Mouse (Mus musculus) cerebellum, postnatal 4 days (tissue): ENCODE results near the gene Pagr1a.

Experiments used
- DNase-seq, 2 experiments: peaks; one replicate each; pipeline ENCODE4 v3.0.0; 2022; ENCODE audit warnings: low spot score in 2 of 2, mixed read lengths in 1 of 2

Pagr1a gene

DNA sequence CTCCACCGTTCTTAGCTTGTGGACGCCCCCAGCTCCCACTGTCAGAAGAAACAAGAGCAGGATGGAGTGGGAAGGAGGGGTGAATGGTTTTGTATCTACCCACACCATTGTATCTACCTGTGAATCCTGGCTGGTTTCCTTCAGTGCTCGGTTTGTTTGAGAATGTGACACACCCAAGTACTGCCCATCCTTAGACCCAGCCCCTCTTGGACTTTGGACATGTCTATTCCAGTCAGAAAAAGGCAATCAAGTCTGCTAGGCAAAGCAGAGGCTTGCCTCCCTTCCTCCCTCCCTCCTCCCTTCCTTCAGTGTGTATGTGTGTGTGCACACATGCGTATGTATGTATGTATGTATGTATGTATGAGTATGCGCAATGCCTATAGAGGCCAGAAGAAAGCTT is 13.5 kb downstream of the Pagr1a start:
- DNase-seq = no peak

- no peak for DNase-seq
Observed at GRCm38 (mm10) chr7:126999568-126999967, 17.6 kb downstream of the Pagr1a start.

DNA sequence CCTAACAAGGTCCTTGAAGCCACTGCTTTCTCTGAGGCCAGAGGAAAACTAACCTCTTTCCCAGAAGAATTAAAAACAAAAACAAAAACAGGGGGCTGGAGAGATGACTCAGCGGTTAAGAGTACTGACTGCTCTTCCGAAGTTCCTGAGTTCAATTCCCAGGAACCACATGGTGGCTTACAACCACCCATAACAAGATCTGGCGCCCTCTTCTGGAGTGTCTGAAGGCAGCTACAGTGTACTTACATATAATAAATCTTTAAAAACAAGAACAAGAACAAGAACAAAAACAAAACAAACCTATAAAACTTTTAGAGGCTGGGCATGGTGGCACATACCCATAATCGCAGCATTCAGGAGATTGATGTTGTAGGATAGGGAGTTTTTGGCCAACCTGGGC is 20.7 kb downstream of the Pagr1a start:
- DNase-seq = no peak

DNA sequence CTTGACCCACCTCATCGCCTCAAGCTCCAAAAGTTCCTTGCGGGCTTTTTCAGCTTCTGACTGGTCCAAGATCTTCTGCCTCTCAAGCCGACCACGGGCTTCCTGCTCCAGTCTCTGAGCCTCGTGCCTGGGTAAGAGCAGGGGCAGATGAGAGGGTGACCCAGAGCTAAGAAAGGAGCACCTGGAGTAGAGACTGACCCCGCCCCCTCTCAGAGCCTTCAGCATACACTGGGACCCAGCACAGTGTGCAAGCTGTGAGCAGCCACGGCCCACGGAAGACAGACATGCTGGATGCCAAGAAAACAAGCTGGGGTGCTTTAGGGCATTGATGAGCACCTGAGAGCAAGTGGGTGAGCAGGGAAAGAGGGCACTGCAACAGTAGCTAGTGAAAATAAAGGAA is 28.3 kb downstream of the Pagr1a start:
- no peak for DNase-seq

- peak in 1 of 2 experiments; percentile 27 for DNase-seq
Observed at GRCm38 (mm10) chr7:126986319-126986718, 30.8 kb downstream of the Pagr1a start.

GRCm38 (mm10) chr7:126984667-126985444 is 32.3 kb downstream of the Pagr1a start:
- no peak for DNase-seq

GRCm38 (mm10) chr7:126983113-126983512 is 34.0 kb downstream of the Pagr1a start:
- no peak for DNase-seq

DNA sequence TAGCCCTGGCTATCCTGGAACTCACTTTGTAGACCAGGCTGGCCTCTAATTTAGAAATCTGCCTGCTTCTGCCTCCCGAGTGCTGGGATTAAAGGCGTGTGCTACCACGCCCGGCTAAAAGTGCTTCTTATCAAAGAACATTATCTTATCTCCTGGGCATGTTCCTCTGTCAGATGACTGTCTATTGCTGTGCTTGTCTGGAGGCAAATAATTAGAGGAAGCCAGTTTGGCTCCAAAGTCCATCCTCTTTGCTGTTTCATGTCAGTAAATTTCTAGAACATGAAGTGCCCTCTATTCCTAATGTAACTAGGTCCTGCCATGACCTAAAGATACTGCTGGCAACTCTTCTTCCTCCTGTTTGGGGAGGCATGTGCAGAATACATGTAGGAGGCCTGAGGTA is 35.1 kb downstream of the Pagr1a start:
- no peak for DNase-seq

DNA sequence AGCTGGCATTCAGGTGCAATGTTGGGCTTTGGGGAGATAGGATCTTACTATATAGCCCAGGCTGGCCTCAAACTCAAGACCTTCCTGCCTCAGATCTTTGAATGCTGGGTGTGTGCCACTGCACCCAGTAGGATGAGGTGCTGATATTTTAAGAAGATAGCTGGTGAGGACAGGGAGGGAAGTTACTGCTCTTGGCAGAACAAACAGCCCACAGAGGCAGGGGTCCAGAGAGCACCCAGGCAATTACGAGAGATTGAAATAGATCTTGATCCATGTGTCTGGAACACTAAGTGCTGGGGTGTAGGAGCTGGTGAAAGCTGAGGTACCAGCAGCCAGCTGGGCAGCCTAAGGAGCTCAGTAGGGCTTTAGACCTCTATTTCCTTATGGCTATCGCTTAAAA is 35.6 kb downstream of the Pagr1a start:
- DNase-seq = no peak

- DNase-seq = no peak
Observed at GRCm38 (mm10) chr7:126978841-126979240, 38.3 kb downstream of the Pagr1a start.

GRCm38 (mm10) chr7:126976878-126977459 is 40.2 kb downstream of the Pagr1a start:
- DNase-seq = no peak

GRCm38 (mm10) chr7:126975950-126976866 is 40.9 kb downstream of the Pagr1a start, which contains the start of gene Cdiptos:
Gene Cdiptos, minus strand, starts transcription at chr7:126976098.
- peak; percentile 96 to 98 for DNase-seq

- DNase-seq = no peak
Observed at GRCm38 (mm10) chr7:126975893-126975949, 41.4 kb downstream of the Pagr1a start, which contains the start of gene Cdipt. Gene Cdipt, plus strand, starts transcription at chr7:126975914.

- DNase-seq = no peak
Observed at GRCm38 (mm10) chr7:126975493-126975892, 41.7 kb downstream of the Pagr1a start.

DNA sequence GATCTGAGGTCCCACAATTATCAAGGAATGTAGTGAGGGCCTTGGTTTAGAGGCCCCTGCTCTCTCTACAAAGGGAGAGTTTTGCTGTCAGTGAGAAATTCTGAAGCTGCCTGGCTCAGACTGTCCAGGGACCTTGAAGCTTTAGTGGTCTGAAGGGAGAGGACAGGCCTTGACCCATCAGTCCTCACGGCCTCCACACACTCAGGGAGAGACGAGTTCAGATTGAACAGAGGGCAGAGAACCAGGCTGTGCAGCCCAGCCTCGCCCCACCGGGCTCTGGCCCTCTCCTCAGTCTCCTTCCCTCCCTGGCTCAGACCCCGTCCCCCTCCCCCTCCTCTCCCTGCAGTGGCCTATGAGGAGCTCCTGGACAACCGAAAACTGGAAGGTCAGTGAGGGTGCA is 49.8 kb downstream of the Pagr1a start:
- DNase-seq = no peak

GRCm38 (mm10) chr7:126965568-126965967 is 51.6 kb downstream of the Pagr1a start:
- no peak for DNase-seq
